Mouse (Mus musculus) left cerebral cortex, adult 18-20 months (tissue): Measurements from ENCODE around the gene Gm20830. TPM values are rescaled to one million over a fixed set of nuclear protein-coding genes. Genes with fewer than 3 reads are reported as not detected.
"Not testable (repeated sequence)": the region's sequence is repeated elsewhere in the genome, so short reads cannot be mapped to it uniquely, and the experiment has no call there.

ENCODE experiments used
- DNase-seq, 2 experiments: peaks; one replicate each; pipeline ENCODE4 v3.0.0; 2021 to 2022; ENCODE audit warnings: low spot score in 2 of 2, mixed read lengths in 1 of 2
- long read RNA-seq, 2 experiments: library from polyadenylated mRNA; stranded (forward); transcript quantifications; one replicate each; pipeline ENCODE4 v2.0.0; 2021
- total RNA-seq, 2 experiments: library from RNA; stranded (reverse); gene quantifications; 2 replicates each; pipeline ENCODE4 v1.2.3; 2021

Gm20830 gene
- not detected for total RNA-seq
- long read RNA-seq, experiment 1: 0 reads
- long read RNA-seq, experiment 2: 0 reads

GRCm38 (mm10) chrY:6918182-6918581, at the start of gene Gm20830:
TSS of gene Gm20830 (minus strand) at chrY:6918282.
- not testable (repeated sequence) for DNase-seq

Other genes starting within 250 kb of the Gm20830 start
- gene Gm21719, start 235.4 kb downstream of the Gm20830 start, total RNA-seq: not detected